Mouse (Mus musculus) layer of hippocampus, postnatal 14 days (tissue): ENCODE results near the gene Lzic. TPM values are rescaled to one million over a fixed set of nuclear protein-coding genes. Genes with fewer than 3 reads are reported as not detected.

ENCODE experiments used
- DNase-seq, 2 experiments: peaks; one replicate each; pipeline ENCODE4 v3.0.0; 2021 to 2022; ENCODE audit warnings: low spot score in 2 of 2, mixed read lengths in 1 of 2
- total RNA-seq, 2 experiments: library from RNA; stranded (reverse); gene quantifications; 2 replicates each; pipeline ENCODE4 v1.2.3; 2021

The Lzic gene
- total RNA-seq, 2 experiments from 2014 or later = 24.0 to 26.9 TPM

DNA sequence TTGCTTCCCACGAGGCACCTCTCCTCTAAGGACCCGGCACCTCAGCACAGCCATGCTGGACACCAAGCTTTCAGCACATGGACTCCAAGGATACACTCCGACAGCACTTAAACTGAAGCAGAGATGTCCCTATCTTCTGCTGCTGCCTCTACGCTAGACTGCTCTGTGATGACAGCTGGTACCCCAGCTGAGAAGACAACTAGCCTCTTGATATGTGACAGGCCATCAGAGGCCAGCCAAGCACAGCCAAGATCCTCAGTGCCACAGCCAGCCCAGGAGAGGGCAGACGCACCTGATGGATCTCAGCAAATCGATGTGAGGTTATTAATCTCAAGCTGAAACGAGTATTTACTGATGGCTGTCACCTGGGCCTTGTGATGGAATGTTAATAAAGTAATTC lies 9.9 kb upstream of the Lzic start:
- DNase-seq = no peak

DNA sequence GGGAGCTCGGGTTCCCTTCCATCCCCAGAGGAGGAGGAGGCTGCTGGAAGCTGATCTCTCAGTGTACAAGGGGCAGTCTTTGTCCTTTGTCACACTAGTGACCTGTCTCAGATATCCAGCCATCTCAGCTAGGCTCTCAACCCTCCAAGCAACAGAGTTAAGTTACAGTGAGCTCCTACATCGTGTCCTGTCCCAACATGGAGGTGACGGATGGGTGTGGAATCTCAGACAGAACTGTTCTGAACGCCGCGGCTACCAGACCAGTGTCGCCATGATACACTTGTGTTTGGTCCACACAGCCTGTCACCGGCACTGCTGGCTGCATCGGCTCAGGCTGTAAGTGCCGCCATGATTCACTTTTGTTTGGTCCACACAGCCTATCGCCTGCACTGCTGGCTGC lies 8.0 kb upstream of the Lzic start, which contains the start of gene Tmem274:
Gene Tmem274 (plus strand): TSS at position 301 of the 400 bp plus-strand sequence.
- no peak for DNase-seq

DNA sequence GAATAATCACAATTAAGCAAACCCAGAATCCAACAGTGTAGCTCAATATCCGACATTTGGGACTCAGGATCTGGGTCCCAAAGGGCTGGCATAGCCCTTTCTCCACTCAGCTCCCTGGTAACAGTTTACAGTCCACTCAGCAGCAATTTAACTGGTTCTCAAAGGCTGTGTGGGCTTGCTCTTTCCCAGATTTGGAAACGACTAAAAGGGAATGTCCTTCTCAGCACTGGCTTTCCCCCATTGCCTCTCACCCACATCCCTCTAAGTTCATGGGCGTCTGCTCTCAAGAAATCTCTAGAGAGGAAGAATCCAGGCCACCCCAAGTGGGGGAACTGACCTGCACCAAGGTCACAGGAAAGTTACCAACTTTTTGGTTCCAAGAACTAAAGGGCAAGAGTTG lies 463 bp upstream of the Lzic start:
- peak in 1 of 2 experiments; percentile 11 for DNase-seq

DNA sequence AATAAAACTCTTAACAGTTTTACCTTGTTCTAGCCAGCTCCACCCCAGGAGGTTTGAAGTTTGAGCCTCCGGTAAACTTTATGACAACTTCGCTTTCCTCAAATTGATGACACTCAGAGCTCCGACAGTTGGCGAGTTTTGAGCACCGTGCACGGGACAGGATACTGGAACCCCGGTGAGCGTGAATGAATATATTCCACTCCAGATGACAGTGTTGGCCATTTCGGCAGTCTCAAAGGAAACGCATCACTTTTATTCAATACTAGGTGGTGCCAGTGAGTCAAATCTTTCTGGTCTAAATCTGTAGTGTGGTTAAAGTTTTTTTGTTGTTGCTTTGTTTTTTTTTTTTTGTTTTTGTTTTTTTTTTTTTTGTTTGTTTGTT lies 787 bp downstream of the Lzic start:
- DNase-seq = peak in 1 of 2 experiments; percentile 34

DNA sequence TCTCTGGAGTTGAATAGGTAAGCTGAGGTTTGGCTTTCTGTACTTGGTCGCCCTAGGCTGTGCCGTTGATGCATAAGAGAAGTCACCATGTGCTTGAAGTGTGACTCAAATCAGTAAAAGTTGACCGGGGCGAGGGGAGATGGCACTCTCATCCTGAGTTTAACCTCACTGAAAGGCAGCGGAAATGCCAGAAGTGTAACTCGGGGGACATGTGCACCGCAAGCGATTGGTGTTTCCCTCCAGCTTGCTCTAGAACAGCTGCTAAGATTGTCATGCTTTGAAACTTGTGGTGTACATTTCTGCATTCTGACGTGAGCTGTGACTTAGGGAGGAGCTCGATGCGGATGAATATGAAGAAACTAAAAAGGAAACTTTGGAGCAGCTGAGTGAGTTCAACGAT lies 2.7 kb downstream of the Lzic start:
- DNase-seq = no peak

DNA sequence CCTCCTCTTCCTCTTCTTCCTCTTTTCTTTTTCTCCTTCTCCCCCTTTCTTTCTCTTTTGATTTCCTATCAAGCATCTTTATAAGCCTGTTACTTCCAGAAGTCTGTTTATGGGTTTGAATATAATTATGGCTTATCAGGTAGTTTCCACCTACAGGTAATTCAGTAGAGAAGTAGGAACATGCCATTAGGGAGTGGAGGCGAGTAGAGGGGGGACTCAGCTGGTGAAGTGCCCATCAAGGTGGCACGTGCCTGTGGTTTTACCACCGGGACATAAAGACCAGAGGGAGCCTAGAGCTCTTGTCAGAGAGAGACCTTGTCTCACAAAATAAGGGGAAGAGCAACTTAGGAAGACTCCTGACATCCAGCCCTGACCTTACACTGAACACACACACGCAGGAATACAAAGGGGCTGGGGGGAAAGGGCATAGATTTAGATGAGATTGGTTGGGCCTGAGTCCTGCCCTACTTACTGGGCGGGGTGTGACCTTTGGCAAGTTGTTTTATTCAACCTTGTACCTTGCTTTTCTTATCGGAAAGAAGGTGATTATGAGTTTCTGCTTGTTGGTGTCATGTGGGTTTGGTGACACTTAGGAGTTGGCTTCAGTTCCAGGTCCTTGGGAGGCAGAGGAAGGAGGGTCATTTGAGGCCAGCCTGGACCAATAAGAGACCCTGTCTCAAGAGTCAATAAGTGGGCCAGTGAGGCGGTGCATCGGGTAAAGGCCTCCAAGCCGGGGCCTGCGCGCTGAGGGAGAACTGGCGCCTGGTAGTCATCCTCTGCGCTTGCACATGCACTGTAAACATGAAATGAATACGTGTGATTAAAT lies 4.6 kb downstream of the Lzic start:
- no peak for DNase-seq

DNA sequence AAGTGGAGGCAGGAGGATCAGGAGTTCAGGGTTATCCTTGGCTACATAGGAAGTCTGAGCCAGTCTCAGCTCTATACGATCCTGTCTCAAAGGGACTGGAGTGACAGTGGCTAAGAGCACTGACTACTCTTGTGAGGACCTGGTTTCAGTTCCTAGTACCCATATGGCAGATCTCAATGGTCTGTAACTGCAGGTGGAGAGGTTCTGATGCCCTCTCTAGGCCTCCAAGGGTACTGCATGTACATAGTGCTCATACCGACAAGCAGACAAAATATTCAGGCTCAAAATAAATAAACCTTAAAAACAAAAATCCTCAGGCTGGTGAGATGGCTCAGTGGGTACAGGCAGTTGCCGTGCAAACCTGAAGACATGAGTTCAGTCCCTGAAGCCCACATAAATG lies 6.1 kb downstream of the Lzic start:
- no peak for DNase-seq

DNA sequence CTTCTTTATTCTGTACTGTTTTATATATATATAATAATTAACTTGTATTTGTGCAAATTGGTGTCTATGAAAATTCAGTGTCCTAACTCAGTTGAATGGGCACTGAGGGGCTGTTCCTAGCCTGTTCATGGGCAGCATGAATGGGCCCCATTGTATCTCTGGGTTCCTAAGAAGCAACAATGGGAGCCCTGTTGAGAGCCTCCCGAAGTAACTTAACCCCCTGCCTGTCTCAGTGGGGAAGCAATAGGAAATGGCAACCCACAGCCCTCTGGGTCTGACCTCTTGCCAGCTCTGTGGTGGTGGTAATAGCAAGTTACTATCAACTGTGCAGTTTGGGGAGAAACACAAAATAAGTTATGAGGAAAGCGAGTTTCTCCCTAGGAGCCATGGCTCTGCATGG lies 11.6 kb downstream of the Lzic start:
- peak in 1 of 2 experiments; percentile 48 for DNase-seq

DNA sequence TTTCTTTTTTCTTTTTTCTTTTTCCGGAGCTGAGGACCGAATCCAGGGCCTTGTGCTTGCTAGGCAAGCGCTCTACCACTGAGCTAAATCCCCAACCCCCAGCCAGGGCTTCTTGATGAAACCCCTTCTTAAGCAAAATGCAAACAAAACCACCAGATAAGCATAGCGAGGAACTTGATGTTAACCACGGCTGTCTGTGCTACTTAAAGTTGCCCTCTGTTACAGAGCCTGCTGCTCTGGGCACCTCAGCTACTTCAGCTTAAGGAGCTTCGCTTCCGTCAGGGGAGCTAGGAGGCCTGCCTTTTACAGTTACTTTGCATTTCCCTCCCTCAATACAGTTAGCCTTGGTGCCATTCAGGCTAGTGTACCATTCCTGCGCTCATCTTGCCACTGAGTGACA lies 13.9 kb downstream of the Lzic start:
- DNase-seq = no peak

DNA sequence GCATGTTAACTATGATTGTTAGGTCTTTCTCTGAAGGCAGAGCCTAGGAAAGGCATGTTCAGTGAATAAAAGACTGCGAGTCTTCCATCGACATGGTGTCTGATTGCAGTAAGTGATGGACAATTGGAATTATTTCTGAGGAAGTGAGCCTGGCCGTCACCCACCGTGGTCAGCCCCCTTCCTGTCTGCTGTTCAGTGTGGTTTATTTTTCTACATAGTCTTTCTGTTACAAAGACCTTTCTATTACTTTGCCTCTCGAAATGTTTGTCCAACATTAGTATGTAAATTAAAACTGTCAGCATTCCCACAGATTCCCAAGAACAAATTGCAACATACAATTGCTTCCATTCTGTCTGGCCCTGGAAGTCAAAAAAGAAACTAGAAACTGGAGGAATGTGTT lies 14.8 kb downstream of the Lzic start:
- DNase-seq = no peak

DNA sequence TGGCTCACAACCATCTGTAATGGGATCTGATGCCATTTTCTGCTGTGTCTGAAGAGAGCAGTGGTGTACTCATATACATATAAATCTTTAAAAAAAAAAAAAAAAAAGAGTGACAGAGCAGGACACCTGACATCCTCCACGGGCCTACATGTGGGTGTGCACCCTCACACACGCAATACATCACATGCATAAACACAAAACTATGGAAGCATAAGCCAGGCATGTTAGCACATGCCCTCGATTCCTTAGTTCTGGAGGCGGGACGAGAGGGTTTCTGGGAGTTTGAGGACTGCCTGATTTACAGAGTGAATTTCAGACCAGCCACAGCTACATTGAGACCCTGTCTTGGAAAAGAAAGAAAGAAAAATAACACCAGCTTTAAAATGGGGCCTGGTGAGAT lies 19.3 kb downstream of the Lzic start:
- no peak for DNase-seq

DNA sequence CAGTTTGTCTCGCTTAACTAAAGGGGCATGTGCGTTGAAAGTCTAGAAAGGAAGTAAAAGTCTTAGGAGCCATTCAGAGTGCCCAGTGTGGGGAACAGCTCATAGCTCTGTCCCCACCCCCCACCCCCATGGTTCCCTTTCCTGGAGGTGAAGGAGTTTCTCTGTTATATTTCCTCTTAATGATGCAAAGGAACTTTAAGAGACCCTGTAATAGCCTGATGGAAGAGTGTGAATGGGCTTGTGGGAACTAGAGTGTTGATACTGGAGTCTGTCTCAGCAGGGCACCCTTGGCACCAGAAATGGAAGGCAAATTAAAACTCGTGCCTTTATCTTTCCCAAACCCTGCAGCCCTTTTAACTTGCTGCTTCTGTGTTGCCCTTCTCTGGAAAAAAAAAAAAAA lies 19.8 kb downstream of the Lzic start:
- no peak for DNase-seq

DNA sequence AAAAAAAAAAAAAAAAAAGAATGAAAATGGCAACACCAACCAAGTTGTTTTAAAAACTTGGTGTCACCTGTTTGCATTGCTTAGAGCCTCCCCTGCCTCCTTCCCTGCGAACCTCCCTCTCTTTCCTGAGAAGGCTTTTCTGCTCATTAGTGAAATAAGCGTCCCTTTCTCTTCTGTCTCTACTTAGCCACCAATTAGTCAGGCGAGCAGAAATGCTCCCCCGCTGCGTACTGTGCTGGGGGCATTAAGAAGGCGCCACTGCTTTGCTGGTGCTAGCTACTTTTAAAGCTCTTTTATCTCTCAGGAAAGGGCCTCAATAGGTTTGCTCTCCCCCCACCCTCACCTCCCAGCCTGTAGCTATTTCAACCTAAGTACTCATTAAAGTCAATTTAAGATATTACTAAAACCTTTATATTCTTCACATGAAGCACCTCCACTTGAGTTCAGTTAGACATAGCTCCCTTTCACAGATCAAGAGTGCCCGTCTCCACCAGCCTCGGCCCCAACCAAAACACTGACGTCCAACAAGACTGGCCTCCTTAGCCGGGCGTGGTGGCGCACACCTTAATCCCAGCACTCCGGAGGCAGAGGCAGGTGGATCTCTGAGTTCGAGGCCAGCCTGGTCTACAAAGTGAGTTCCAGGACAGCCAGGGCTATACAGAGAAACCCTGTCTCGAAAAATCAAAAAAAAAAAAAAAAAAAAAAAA lies 20.4 kb downstream of the Lzic start:
- DNase-seq = no peak

DNA sequence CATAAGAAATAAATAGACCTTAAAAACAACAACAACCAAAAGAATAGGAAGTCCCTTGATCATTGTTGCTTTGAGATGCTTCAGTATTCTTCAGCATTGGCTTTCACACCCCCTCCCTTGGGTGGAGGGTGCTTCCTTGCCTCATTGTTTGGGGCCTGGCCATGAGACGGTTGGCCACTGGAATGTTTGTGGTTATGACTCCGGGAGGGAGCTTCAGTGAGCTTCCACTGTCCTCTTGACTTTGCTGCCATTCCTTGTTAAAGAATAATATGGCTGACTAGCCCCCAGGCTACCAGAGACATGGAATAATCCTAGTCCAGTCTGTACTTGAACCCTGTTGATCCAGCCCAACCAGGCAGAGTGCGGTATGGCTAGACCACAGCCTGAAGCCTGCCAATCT lies 21.9 kb downstream of the Lzic start:
- no peak for DNase-seq

DNA sequence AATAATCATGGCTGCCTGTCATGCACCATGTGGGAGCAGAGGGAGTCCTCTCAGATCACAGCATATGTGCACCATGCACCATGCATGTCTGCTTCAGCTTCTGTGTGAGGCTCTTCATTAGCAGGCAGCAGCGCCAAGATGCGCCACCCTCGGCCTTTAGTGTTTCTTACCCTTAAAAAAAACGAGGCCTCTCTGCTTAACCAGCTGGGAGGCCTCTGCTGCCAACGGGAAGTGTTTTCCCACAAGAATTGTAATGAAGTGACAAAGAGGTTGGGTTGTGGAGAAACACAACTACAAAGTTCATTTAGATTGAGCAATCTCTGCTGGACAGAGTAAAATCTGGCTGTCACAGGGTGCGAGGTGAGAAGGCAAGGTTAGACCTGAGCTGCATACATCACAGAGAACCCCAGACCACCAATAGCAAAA lies 26.2 kb downstream of the Lzic start:
- DNase-seq = peak in 1 of 2 experiments; percentile 37

DNA sequence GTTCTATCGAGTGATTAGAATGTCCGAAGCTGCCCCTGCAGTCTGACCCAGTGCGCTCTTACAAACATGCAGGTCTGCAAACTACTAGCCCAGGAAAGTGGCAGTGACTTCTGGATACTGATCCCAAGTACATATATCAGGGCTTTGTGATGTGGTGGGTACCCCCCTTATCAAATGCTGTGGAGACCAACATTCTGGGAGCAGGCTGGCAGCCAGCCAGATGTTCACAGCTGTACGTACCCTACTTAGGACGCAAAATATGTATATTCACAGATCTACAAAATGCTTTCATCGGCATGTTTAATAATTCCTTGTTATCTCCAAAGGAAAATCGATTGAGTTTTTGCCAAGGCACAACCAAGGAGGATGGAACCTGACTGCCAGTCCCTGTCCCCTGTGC lies 27.0 kb downstream of the Lzic start:
- no peak for DNase-seq

DNA sequence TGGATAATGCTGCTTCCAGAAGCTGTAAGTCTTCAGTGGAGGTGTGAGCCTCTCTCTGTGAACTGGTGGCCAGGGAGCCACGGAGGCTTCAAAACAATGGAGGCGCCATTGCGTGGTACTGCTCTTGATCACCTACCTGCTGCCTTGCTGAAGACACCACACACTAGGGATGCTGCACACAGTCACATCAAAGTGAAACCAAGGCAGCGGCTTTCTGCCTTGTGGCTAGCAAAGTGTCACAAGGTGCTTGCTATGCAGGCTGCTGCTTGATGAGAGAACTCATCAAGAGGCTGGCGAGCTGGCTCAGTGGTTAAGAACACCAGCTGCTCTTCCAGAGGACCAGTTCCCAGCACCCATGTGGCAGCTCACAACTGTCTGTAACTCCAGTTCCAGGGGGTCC lies 30.7 kb downstream of the Lzic start:
- DNase-seq = no peak

DNA sequence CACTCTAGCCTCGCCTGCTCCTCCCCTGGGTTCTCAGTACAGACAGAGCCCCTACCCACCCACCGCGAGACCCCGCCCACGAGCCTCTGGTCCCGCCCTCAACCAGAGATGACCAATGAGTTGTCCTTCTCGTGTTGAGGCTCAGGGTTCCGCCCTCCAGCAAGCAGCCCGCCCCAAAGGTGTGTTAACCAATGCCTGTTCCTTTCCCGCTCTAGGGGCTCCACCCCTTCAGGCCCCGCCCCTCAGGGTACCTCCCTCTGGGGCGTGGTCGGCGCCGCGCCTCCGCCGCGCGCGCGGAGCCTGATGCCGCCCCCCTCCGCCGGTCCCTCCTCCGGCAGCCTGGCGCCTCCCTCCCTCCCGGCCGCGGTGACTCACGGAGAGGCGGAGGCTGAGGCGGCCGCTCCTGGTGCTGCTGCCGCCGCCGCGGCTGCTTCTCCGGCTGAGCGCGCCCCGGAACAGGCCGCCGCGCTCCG lies 32.9 kb downstream of the Lzic start, which contains the start of gene Ctnnbip1:
Gene Ctnnbip1 (plus strand): TSS at position 369 of the 473 bp plus-strand sequence.
- peak; percentile 91 to 96 for DNase-seq

DNA sequence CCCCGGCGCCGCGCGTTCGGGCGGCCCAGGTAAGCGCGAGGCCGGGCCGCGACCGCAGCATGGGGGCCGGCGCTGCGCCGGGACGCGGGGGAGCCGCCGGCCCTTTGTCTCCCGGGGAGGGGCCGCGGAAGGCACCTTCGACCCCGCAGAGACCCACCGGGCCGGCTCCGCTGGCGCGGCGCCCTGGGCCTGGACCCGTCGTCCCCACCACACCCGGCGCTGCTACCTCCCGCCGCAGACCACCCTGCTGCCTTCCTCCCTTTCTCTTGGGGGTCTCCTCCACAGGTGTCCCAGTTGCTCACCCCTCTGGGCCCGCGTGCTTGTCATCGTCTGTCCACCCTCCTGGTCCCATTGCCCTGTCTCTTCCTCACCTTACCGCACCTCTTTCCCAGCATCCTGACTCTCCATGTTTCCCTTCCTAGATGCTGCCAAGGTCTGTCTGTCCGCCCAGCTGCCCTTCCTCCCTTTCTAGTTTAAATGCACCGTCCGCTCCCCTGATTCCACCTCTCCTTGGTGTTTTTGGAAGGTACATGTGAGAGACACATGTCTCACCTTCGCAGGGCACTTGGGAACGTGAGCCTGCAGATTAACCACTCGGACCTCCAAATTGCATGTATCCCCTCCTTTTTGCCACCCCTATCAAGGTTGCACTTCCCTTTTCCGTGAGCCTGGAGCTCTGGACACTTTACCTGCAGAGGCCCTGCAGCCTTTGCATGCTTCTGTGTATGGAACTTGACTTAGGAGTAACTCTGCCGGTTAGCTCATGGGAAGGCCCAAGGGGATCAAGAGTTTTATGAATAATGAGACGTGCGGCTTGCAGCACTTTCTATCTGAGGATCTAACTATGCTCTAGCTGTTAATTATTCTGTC lies 33.6 kb downstream of the Lzic start:
- no peak for DNase-seq

DNA sequence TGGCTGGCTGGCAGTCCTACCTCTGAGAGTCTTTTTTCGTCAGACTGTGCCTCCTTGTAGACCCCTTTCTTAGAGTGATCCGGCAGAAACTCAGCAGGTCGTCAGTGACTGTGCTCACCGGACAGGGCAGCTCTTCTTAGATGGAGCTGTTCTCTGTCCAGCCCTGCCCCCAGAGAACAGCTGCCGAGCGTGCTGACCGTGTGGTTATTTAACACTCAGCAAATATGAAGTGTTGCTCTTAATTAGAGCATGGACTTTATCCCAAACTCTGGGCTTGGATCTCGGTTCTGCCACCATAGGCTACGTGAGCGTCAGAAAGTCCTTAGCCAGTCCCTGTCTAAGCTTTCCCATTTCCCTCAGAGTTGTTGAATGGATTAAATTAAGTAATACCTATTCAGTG lies 36.2 kb downstream of the Lzic start:
- DNase-seq = no peak

DNA sequence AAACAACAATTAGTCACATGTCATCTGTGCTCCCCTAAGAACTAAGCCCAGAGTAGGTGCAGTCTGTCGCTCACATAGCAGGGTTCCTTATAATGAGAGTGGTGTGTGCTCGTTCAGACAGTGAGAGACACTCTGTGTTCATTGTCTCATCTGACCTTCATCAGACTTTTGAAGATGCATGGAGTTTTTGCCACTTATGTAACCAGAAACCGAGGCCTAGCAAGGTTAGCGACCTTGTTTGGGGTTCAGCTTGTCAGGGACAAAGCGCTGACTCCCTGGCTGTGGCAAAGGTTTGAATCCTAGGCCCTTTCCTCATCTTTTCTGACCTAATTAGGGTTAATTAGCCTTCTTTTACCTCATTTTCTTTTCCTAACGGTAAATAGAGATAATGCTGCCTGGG lies 38.9 kb downstream of the Lzic start:
- no peak for DNase-seq
